Mouse (Mus musculus) hematopoietic stem cell, adult 5-6 weeks (primary cell): ENCODE measurements around the gene Rps6kc1. TPM values are rescaled to one million over a fixed set of nuclear protein-coding genes. Genes with fewer than 3 reads are reported as not detected.
A peak's percentile ranks its signal among the peaks of the same experiment; 100 is the strongest.
"Not testable (repeated sequence)": the region's sequence is repeated elsewhere in the genome, so short reads cannot be mapped to it uniquely, and the experiment has no call there.

Source experiments
- ATAC-seq, 2 experiments: fragments of 125-278 bp in 1 of 2; replicated peaks in 1 of 2; 2 replicates each; pipeline ENCODE4 v1.8.0; 2016 to 2017; ENCODE audit warnings: inconsistent platforms in 2 of 2, mild to moderate bottlenecking in 2 of 2, moderate number of reproducible peaks in 2 of 2, low read depth in 1 of 2, moderate TSS enrichment in 1 of 2; ENCODE audit not compliant: low FRiP score in 2 of 2, poor library complexity in 2 of 2, severe bottlenecking in 2 of 2, insufficient read depth in 1 of 2, low TSS enrichment in 1 of 2
- total RNA-seq: library from RNA; stranded (forward); fragments of 172-1452, 232-1000 nt; gene quantifications from 2 replicates; pipeline ENCODE4 v1.2.3, GENCODE M21; 2017

Rps6kc1 gene
- 14.1 and 15.7 TPM in 2 replicates for total RNA-seq

DNA sequence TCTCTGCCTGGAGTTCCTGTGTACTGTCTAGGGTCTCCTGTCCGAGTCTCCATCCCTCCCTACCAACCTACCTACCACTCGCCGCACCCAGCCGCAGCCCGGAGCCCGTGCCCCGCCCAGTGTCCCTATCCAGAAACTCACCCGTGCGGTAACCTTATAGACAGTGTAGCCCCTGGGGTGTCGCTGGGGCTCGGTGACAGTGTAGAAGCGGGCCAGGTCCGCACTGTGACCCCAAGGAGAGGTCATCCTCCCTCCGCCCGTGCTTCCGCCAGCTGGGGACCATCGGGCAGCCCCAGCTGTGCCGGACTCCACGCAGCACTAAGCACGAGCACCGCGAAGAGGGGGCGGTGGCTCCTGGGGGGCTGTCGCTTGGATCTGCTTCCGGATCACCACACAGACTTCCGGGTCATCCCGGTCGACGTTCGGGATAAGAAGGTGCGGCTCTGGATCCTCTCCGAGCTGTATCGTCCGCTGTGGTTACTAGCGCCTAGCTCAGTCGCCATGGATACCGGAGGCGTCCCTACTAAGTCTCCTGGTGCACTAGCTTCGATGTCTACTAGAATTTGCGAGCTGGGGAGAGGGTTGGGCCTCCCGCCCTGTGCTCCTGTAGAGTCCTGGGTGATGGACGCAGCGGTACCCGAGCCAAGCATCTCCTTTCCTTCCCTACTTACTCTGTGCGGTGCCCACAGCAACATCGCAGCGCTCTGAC, at the start of gene Rps6kc1:
Gene Rps6kc1 (minus strand): TSS at position 356 of the 709 bp plus-strand sequence.
- ATAC-seq = peak; percentile 66 to 72

DNA sequence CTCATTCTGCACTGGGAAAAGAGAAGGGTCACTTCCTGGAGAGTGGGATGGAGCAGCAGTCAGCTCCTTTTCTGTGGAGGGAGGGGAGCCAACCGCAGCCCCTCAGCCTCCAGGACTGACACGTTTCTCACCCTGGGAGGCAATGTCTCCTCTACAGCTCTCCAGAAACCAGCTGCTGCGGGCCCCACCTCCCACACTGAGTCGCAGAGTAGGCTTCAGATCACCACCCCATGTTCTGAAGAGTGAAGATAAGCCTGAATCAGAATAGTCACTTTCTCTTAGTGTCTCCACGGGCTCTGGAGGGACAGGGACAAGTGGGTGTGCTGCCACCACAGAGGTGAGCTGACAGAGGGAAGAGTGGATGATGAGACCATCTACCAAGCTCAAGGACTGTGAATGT, 47.3 kb upstream of the Rps6kc1 start:
- no peak for ATAC-seq

DNA sequence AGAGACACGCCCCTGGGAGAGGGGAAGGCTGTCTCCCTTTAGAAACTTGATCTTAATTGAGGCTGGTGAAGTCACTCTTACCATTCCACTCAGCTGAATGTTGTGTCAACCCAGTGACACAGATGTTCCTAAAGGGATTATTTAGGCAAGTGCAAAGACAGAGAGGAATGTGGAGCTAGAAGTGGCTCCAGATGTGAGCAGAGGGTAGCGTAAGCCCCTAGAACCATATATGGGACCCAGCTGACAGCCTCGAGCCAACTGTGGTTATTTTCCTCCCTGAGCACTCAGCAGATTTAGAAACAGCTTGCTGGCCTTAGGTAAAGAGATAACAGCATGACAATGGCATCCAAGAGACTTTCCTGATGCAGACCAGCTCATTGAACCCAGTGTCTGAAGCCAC, 41.4 kb upstream of the Rps6kc1 start:
- no peak for ATAC-seq

GRCm38 (mm10) chr1:190951014-190951413, 39.4 kb upstream of the Rps6kc1 start:
- ATAC-seq = no peak

DNA sequence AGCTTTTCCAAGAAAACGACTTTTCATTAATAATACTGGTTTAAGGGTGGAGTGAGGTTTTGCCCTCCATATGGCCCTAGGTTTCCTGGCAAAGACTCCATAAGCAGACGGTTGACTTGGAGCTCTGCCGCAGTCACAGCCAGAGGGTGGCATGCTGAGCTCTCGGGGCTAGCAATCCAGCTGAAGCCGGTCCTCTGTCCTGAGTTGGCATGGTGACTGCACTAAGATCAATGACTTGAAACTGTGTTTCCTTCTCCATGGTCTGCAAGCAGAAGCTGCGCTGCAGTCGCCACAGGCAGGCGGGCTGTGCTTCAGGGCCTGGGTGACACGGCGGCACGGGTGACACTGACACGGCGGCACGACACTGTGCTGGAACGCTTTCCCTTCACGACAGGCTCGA, 37.3 kb upstream of the Rps6kc1 start:
- ATAC-seq = no peak

GRCm38 (mm10) chr1:190948439-190948838, 36.9 kb upstream of the Rps6kc1 start:
- no peak for ATAC-seq

DNA sequence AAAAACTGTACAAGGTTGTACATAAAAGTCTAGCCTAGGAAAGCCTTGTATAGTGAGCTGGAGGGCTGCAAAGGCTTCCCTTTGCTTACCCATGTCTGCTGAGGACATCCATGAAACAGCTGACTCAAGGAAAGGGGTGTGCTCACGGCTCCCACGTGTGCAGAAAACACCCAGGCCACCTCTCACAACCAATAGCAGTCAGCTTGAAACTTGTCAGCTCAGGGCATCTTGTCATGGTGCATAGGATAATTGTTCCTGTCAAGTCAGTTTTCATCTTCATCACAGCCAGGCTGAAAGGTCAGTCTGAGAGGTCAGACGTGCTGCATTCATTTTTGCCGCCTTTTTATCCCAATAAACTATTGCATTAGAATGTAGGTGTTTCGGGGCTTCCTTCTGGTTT, 36.4 kb upstream of the Rps6kc1 start:
- ATAC-seq = no peak

DNA sequence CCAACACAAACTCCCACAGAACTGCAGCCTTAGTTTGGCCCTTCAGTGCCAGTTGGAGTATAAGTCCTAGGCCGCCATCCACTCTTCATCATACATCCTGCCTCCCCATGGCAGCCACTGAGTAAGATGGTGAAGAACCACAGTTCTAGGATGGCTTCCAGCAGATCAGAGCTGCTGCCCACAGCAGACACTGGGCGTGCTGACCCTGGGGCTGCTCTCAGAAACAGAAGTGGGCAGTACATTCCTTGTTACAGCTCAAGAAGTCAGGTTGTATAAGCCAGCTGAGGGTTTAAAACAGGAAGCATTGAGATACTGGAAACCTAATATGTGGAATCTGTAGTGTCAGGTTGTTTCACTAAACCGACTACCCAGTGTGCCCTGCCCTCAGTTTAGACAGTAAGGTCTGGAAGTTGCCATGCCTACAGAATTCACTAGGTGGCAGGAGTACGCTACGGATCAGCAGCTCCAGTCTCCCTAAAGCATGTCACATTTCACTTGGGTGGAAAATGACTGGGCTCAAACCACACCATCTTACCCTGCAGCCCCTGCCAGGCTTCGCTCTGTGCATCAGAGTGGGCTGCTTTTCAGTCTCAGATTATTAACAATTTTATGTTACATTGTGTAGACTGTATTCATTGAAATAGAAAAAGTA, 32.7 kb upstream of the Rps6kc1 start:
- ATAC-seq = peak; percentile 95 to 97

DNA sequence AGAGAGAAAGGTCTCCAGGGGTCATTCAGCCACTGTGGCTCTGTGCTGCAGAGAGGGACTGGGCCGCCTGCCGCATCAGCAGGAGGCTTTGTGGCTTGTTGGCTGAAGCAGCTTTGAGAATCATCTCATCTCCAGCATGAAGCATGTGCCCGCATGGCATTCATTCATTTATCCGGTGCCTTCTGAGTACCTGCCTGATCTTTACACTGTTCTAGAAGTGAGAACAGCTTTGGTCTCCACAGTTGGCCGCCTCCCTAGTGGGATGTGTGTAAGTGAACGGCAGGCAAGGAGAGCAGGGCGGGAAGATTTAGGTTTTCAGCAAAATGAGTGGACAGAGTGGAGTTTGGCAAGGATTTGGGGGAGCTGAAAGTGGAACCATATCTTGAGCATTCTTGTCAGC, 28.2 kb upstream of the Rps6kc1 start:
- no peak for ATAC-seq

DNA sequence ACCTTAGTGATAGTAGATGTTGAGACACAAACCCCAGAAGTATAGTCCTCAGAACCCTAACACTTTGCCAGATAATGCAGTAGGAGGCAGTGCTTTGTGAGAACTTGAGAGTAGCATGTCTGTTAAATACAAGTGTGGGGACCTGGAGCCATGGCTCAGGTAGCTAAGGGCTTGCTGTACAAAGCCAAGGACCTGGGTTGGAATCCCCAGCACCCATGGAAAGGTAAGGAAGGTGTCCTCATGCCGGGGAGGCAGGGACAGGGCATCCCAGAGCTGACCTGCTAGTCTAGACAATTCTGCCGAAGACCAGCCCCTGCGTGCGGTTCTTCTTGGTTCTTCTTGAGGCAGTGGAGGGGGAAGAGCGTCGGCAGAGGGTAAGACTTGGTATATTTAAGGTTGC, 18.6 kb upstream of the Rps6kc1 start:
- no peak for ATAC-seq

- ATAC-seq = peak; percentile 18 to 19; a peak in 2 of 4 replicates
These were observed 17.6 kb upstream of the Rps6kc1 start for GRCm38 (mm10) chr1:190929010-190929695.

GRCm38 (mm10) chr1:190928370-190929009, 16.9 kb upstream of the Rps6kc1 start:
- peak; percentile 98 for ATAC-seq

DNA sequence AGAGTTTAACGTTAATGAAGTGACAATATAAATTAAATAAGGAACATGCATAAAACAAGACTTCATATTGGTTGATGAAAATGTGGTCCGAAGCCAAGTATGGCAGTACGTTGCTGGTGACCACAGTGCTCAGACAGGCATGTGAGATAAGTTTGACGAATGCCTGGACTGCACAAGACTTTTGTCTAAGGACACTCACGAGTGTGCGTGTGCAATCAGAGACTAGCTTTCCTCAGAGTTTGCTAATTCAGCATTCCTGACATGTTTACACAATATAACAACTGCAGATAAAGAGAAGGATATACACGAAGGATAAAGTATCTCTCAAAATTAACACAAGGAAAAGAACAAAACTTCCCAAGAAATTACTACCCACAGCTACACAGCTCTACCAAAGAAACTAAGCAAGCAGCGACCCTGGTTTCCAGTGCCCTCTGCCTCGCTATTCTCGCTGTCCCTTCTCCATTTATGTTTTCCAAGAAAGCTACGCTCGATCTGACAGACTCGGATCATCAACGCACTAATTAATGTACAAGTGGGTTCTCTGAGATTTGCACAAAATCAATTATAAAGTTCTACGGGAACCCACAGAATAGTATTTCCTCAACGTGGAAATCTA, 16.3 kb upstream of the Rps6kc1 start:
- ATAC-seq = peak; percentile 24 to 30; a peak in 2 of 4 replicates

DNA sequence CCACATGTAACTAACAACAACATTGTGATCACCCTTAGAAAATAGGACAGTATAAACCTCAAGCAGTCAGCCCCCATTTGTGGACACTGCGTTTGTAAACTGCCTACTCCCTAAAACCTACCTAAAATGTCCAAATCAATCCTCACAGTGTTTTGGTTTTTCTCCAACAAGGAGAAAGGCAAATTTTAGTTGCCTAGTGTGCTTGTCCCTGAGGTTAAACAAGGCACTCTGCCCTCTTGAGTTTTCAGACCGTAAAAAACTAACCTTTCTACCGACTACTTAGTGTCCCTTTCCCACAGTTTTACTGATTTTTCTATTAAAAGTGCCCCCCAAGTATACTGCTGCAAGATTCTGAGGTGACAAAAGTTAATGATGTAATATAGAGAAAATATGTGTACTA, 15.7 kb upstream of the Rps6kc1 start:
- ATAC-seq = no peak

DNA sequence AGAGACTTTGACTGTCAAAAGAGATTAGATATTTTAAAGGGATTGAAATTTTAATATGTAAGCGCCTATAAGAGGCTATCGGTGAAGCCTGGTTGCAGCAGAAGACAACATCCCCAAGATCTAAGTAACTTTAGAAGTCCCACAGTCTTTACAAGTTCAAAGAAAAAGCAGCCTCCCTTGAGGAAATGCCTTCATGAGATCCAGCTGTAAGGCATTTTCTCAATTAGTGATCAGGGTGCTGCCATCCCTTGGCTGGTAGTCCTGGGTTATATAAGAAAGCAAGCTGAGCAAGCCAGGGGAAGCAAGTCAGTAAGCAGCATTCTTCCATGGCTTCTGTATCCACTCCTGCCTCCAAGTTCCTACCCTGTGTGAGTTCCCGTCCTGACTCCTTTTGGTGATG, 13.2 kb upstream of the Rps6kc1 start, which contains the start of gene Angel2:
Gene Angel2 (plus strand): TSS at position 301 of the 400 bp plus-strand sequence.
- ATAC-seq = not testable (repeated sequence)

DNA sequence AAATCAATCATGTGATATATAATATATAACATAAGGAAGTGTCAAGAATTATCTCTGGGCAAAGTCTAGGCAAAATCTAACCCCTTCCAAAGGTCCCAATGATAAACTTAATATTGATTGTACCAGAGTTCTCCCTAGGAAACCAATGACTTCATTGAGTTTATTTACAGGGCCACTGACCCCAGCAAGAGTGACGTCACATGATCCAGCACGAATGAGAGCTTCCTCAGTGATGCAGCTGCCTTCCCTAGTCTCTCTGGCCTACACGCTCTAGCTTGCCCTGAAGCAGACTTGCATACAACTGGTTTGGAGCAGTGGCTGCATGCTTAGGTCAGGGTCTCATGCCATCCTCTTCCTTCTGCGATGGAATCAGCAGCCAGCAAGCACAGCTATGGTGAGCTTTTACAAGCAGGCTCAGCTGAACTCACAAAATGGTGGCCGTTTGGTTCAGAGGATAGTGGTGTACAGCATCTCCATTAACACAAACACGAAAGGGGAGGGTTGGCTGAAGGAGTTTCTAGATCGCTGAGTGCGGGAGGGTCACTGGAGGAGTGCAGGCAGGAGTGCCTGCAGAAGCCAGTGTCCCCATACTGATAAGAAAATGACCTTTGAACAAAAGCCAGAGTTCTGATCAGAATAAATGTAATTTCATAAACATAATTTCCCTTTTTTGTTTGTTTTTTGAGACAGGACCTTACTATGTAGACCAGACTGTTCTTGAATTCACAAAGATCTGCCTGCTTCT, 8.3 kb upstream of the Rps6kc1 start:
- ATAC-seq = no peak

DNA sequence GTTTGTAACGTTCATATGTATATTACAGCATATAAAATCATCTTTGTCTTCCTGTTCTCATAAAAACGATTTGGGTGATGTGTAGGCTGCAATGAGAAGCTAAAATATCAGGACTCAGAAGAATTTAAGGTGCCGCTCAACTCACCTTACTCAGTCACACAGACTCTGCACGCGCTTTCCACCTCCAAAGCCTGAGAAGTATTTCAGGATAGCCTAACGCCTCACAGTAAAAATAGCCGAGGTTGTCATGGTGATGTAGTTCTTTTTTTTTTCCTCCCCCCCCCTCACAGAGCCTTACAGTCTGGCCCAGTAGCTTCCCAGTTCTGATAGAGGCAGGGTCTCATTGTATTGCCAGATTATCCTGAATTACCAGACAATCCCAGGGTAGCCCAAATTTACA, 7.4 kb upstream of the Rps6kc1 start:
- no peak for ATAC-seq
